Mouse (Mus musculus): ENCODE measurements at regions not wholly inside any gene's neighbourhood (a gene's known extent, or its start where the extent isn't known, plus 50 kb on each side); places are given as distances from the start of the nearest gene placed in this dataset.

DNA sequence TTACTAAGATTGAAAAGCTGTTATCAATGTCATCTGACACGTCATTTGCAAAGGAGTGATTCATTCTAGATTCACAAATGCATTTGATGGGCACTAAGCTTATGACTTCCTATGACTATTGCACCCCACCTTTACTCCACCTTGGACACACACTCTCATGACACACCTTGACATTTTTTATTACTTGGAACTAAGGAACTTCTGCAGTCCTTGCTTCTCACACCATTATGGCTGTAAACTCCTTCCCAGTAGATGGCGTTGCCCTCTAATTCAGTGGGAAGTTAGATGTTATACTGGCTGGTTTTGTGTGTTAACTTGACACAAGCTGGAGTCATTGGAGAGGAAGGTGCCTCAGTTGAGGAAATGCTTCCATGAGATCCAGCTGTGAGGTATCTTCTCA lies 78.8 kb upstream of the Ccdc71l start:
- TF ChIP-seq POLR2A (IDR thresholded peaks at IDR 0.05; ENCODE audit: insufficient read length, low read depth): no peak
- TF ChIP-seq TCF12 (IDR thresholded peaks at IDR 0.05; ENCODE audit: insufficient read depth, poor library complexity, severe bottlenecking): no peak
- TF ChIP-seq POLR2AphosphoS2 (IDR thresholded peaks at IDR 0.05; ENCODE audit: insufficient read length, low read depth): no peak
- TF ChIP-seq E2F4 (IDR thresholded peaks at IDR 0.05; ENCODE audit: insufficient read depth): no peak
- no peak for TF ChIP-seq MAX (IDR thresholded peaks at IDR 0.05; ENCODE audit: low read depth)
- TF ChIP-seq MYOG (IDR thresholded peaks at IDR 0.05; ENCODE audit: control insufficient read depth in 1 of 3, insufficient read depth in 1 of 3, insufficient read length in 2 of 3, low read depth in 2 of 3): no peak
- no peak for TF ChIP-seq REST (IDR thresholded peaks at IDR 0.05; ENCODE audit: insufficient read depth, insufficient read length)
- no peak for TF ChIP-seq SRF (IDR thresholded peaks at IDR 0.05; ENCODE audit: control insufficient read depth, insufficient read length, low read depth)

All from myocyte (in vitro differentiated cells).